Mouse (Mus musculus) cerebellum, adult 2 months (tissue): ENCODE results near the gene Dab2ip. TPM values are rescaled to one million over a fixed set of nuclear protein-coding genes. Genes with fewer than 3 reads are reported as not detected.

Experiments used
- DNase-seq, 2 experiments: peaks; one replicate each; pipeline ENCODE4 v3.0.0; 2021
- H3K27ac ChIP-seq: fragments of 200-500 bp; 2 replicates; pipeline ENCODE4 v1.5.1; 2012; ENCODE audit warnings: low read length, control low read depth, inconsistent platforms; ENCODE audit not compliant: insufficient read depth
- H3K27me3 ChIP-seq: fragments of 200-500 bp; 2 replicates; pipeline ENCODE4 v1.6.1; 2012; ENCODE audit warnings: inconsistent platforms, mild to moderate bottlenecking, low read length, moderate library complexity; ENCODE audit not compliant: control insufficient read depth, insufficient read depth
- H3K4me1 ChIP-seq: fragments of 200-500 bp; 2 replicates; pipeline ENCODE4 v1.6.1; 2011; ENCODE audit warnings: low read length; ENCODE audit not compliant: control insufficient read depth, insufficient read depth
- H3K4me3 ChIP-seq: fragments of 200-500 bp; replicated peaks from 2 replicates; pipeline ENCODE3; 2011; ENCODE audit warnings: mild to moderate bottlenecking, low read depth, low read length, control low read depth; ENCODE audit not compliant: insufficient read depth
- CTCF ChIP-seq: fragments of 200-500 bp; IDR thresholded peaks from 2 replicates; pipeline ENCODE4 v1.5.1; 2011; ENCODE audit warnings: low read depth, mild to moderate bottlenecking, control low read depth, low read length, moderate library complexity, borderline replicate concordance; ENCODE audit not compliant: insufficient read depth
- POLR2A ChIP-seq: fragments of 200-500 bp; IDR thresholded peaks from 2 replicates; pipeline ENCODE4 v1.6.1; 2011; ENCODE audit warnings: low read length, control low read depth, borderline replicate concordance; ENCODE audit not compliant: insufficient read depth
- WGBS: fragments of 180-500 bp; shearing (Covaris S2); methylation state at CpG from one replicate; pipeline ENCODE4 v1.1.7; 2018; 5-methylcytosine and 5-hydroxymethylcytosine counted together
- polyA plus RNA-seq: library from polyadenylated mRNA; depleted of rRNA; stranded (reverse); fragments of >200 nt; gene quantifications from 2 replicates; pipeline ENCODE4 v1.2.3, GENCODE M21; 2012

Gene Dab2ip
- polyA plus RNA-seq, 1 experiment = 136 TPM

- Histone ChIP-seq H3K4me3 (no peak overlapping the region), H3K27me3 (no peaks in the 10 kb centered on the region), H3K4me1 (peaks cover 72% of the 10 kb centered on the region), H3K27ac (no peak overlapping the region)
- TF ChIP-seq CTCF = no peak
- WGBS = 39% methylated on average over 8 of the region's 8 CpGs
- no peak for DNase-seq
Observed at GRCm38 (mm10) chr2:35655996-35656395, 97.9 kb downstream of the Dab2ip start.

- Histone ChIP-seq H3K27me3 (no peaks in the 10 kb centered on the region), H3K4me1 (peaks cover 66% of the 10 kb centered on the region), H3K4me3 (no peak overlapping the region), H3K27ac (no peak overlapping the region)
- TF ChIP-seq CTCF (no peak), POLR2A (no peak)
- DNase-seq = no peak
- WGBS = 25% methylated on average over 3 of the region's 3 CpGs
Observed at GRCm38 (mm10) chr2:35658311-35658710, 100.2 kb downstream of the Dab2ip start.

GRCm38 (mm10) chr2:35659578-35660194, 101.6 kb downstream of the Dab2ip start:
- WGBS = 66% methylated on average over 5 of the region's 5 CpGs
- Histone ChIP-seq H3K27me3 (no peaks in the 10 kb centered on the region), H3K27ac (no peak overlapping the region), H3K4me1 (peaks cover 64% of the 10 kb centered on the region), H3K4me3 (no peak overlapping the region)
- TF ChIP-seq POLR2A (no peak), CTCF (no peak)
- DNase-seq = no peak

- H3K27me3 ChIP-seq = no peaks in the 10 kb centered on the region
- WGBS = 13% methylated on average over 42 of the region's 47 CpGs
- peak overlapping the region; percentile 18 for H3K4me3 ChIP-seq
- TF ChIP-seq POLR2A (no peak), CTCF (no peak)
- peaks cover 55% of the 10 kb centered on the region for H3K4me1 ChIP-seq
- no peak for DNase-seq
- H3K27ac ChIP-seq = no peak overlapping the region
Observed at GRCm38 (mm10) chr2:35660953-35661374, 102.9 kb downstream of the Dab2ip start.

- Histone ChIP-seq H3K4me1 (peaks cover 49% of the 10 kb centered on the region), H3K27me3 (no peaks in the 10 kb centered on the region), H3K27ac (peak overlapping the region; percentile 62), H3K4me3 (peak overlapping the region; percentile 41)
- peak; percentile 47 to 65 for DNase-seq
- WGBS = 3% methylated on average over 47 of the region's 51 CpGs
- TF ChIP-seq CTCF (no peak), POLR2A (no peak)
Observed at GRCm38 (mm10) chr2:35661454-35662000, 103.5 kb downstream of the Dab2ip start.

- H3K27me3 ChIP-seq = no peaks in the 10 kb centered on the region
- H3K4me1 ChIP-seq = peaks cover 44% of the 10 kb centered on the region
- peak in 1 of 2 experiments; percentile 58 for DNase-seq
- WGBS = 10% methylated on average over 24 of the region's 24 CpGs
- H3K4me3 ChIP-seq = peak overlapping the region; percentile 41
- no peak for TF ChIP-seq POLR2A
- TF ChIP-seq CTCF = no peak
- H3K27ac ChIP-seq = peak overlapping the region; percentile 62
Observed at GRCm38 (mm10) chr2:35662001-35662491, 104.0 kb downstream of the Dab2ip start.

- peaks cover 44% of the 10 kb centered on the region for H3K4me1 ChIP-seq
- DNase-seq = no peak
- 14% methylated on average over 26 of the region's 26 CpGs for WGBS
- H3K4me3 ChIP-seq = no peak overlapping the region
- TF ChIP-seq POLR2A = no peak
- no peak for TF ChIP-seq CTCF
- H3K27me3 ChIP-seq = no peaks in the 10 kb centered on the region
- peak overlapping the region; percentile 7; the same call in 1 of the 2 replicates for H3K27ac ChIP-seq
Observed at GRCm38 (mm10) chr2:35662738-35663550, 104.9 kb downstream of the Dab2ip start.
